Mouse (Mus musculus) lung, postnatal 0 days (tissue): Measurements from ENCODE around the gene Polr3gl.

ENCODE experiments used
- CTCF ChIP-seq: IDR thresholded peaks from 2 replicates; pipeline ENCODE4 v1.5.1; 2016; ENCODE audit warnings: antibody characterized with exemption, mild to moderate bottlenecking
- EP300 ChIP-seq: IDR thresholded peaks from 2 replicates; pipeline ENCODE4 v1.6.1; 2016; ENCODE audit warnings: antibody characterized with exemption, mild to moderate bottlenecking, control low read depth

- TF ChIP-seq CTCF (no peak), EP300 (no peak)
These were observed 34.5 kb downstream of the Polr3gl start for GRCm38 (mm10) chr3:96559398-96559910.
